Mouse (Mus musculus) right cerebral cortex, postnatal 25 days (tissue): ENCODE results near the gene Rap1a.
A peak's percentile ranks its signal among the peaks of the same experiment; 100 is the strongest.

ENCODE experiments used
- DNase-seq: peaks from one replicate; pipeline ENCODE4 v3.0.0; 2022

Rap1a gene

DNA sequence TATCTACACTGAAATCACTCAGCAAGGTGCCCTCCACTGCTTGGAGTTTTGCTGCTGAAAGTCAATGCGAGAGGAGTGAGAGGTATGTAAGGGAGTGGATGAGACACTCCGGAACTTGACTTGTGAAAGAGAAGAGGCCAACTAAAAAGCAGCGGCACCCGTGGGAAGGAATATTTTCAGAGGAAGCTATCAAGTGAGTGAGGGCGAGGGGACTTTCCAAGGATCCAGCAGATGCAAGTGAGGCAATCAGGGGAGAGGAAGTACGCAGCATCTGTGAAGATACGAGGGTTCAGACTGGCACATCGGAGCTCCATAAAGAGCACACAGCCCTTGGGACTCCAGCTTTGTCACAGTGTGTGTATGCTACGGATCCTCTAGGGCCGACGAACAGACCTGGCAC is 2.5 kb upstream of the Rap1a start:
- no peak for DNase-seq

DNA sequence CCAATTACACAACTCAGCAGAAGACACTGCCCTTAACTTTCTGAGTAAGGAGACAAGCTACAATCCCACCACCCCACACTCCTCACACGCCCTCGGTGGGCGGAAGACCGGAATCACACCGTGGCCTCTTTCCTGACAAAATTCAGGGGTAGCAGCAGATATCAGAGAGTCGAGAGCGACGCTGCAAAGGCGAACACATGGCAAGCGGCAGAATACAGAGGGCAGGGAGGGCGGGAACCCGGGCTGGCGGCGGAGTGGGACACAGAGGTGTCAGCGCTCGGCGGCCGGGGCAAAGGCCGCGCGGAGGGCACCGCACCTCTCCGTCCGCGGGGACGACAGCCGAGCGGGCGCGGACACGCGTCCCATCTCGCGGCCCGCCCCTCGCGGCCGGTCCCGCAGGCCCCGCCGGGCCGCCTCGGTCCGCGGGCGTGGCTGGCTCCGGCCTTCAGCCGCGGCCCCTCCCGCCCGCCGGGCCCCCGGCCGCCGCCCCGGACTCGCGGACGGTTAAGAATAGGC is 403 bp downstream of the Rap1a start:
- peak; percentile 12 for DNase-seq

DNA sequence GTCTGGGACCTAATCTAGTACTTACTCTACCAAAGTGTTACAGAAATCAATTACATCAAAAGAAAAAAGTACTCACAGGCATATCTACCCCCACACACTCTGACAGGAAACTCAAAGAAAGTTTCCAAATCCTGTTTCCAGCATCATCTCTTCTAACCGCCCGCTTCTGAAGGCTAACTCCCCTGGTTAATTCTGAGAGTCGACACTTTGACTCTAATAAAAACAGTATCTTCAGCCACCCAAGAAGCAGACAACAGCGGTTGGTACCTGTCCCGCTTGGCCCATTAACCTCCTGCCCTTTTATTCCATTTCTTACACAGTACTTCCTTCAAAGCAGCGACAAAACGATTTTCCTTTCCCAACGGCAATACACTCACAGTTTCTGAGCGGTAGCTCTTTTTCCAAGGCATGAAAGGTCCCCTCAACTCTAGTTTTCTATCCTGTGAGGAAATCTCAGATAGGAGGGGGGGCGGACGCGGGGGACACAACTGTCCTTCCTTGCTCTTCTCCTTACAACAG is 921 bp downstream of the Rap1a start:
- DNase-seq: no peak

- no peak for DNase-seq
Measured at GRCm38 (mm10) chr3:105799375-105799774, 1.8 kb downstream of the Rap1a start.

DNA sequence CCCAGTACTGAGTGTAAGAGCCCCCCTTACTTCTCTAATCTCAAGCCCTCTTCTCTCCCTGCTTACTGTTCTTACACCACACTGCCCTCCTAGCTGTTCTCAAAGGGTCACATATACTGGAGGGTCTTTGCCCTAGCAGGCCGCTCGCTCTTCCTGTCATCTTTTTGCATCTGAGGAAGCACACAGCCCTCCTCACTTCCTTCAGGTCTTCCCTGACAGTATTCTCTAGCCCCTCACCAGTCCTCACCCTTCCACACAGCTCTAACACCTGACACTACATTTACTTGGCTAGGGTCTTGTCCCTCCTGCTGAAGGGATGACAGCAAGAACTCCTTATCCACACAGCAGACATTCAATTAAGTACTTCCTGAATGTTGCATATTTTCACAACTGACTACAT is 2.4 kb downstream of the Rap1a start:
- DNase-seq: no peak

DNA sequence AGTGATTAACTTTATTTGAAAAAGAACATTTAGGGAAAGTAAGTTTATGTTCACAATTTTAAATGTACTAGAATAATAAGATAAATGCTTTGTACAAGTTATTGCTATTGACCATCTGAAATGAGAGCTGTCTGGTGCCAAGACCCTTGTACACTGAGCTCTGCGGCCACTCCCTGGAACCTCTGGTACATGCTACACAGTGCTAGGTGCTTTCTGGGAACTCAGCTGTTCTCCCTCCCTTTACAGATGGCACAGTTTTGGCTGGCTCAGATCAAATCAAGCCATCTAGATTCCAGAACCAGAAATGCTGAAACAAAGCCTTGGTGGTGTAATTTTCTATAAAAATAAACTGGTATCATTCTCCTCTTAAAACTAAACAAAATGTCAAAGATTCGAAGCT is 3.7 kb downstream of the Rap1a start:
- no peak for DNase-seq

DNA sequence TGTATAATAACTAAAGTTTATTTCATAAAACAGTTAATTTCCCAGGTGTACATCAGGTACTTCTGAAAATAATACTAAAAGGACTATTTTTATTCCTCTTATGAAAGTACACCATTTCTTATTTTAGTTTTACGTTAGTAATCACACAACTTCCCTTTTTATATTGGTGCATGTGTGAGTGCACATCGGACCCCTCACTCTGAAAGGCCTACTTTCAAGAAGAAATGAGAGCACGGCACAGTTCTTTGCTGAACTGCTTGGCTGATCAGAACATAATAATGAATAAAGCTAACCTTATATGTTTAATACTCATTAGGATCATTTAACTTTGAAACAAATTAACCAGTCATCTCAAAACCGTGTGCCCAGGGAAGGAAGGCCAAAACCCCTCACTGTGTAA is 4.4 kb downstream of the Rap1a start:
- DNase-seq: no peak

- no peak for DNase-seq
Measured at GRCm38 (mm10) chr3:105794309-105794708, 6.8 kb downstream of the Rap1a start.

DNA sequence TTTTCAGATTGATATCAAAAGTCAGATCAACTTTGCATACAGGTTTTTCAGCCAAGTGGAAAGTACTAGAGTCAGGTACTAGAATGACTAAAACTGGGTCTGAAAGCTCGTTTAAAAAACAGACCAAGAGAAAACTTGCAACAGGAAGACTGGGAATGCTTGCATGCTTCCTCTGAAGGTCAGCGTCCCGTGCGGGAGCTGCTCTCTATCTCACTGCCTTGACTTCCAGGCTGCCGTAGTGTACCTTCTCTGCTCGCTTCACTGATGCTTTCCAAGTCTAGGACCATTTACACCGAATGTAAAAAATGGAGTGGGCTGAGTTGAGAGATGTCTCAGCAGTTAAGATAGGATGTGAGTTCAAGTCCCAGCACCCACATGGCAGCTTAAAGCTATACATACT is 8.8 kb downstream of the Rap1a start:
- no peak for DNase-seq

DNA sequence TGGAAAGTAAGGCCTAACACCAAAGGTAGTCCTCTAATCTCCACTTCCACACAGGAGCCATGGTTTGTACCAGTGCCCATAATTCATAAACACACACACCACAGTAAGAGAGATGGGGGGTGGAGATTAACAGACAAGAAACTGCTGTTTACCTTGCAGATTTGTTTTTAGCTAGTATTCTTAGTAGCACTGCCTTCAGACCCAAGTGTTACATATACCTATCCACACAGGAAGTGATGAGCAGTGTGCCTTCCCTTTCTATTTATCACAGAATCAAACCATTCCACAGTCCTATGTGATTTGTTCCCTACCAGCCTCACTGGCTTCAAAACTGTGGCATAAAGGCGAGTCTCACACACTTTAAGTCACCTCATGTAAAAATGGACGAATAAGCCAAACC is 10.0 kb downstream of the Rap1a start:
- DNase-seq: no peak

- no peak for DNase-seq
Measured at GRCm38 (mm10) chr3:105790338-105790737, 10.8 kb downstream of the Rap1a start.

DNA sequence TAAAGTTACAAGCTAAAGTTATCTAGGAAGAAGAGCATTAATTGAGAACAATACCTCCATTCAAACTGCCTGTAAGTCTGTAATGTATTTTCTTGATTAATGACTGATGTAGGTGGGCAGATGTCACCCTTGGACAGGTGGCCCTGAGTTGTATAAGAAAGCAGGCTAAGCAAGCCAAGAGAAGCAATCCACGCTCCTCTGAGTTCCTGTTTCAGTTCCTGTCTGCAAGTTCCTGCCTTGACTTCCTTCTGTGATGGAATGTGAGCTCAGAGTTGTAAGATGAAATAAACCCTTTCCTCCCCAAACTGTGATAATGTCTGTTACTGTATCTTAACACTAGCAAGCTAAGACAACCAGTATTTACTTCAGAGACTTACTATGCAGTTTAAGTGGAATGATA is 11.4 kb downstream of the Rap1a start:
- DNase-seq: no peak

GRCm38 (mm10) chr3:105787328-105787727 is 13.8 kb downstream of the Rap1a start:
- no peak for DNase-seq

- no peak for DNase-seq
Measured at GRCm38 (mm10) chr3:105785865-105786264, 15.3 kb downstream of the Rap1a start.

DNA sequence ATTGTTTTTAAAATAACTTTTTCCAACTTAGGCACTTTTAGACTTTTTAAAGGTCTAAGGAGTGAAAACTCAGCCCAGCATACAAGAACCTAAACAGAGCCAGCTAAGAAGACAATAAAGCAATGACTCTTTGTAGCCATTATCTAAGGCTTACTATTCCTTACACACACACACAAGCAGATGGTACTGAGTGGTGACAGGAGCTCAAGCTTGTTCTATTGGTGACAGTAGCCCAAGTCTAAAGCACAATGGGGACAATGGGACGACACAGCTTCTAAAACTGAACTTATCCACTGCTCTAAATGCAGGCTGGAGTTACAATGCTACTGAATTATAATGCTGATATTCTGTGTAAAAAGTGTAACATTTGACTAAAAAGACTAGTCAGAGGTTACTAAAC is 17.3 kb downstream of the Rap1a start:
- no peak for DNase-seq

DNA sequence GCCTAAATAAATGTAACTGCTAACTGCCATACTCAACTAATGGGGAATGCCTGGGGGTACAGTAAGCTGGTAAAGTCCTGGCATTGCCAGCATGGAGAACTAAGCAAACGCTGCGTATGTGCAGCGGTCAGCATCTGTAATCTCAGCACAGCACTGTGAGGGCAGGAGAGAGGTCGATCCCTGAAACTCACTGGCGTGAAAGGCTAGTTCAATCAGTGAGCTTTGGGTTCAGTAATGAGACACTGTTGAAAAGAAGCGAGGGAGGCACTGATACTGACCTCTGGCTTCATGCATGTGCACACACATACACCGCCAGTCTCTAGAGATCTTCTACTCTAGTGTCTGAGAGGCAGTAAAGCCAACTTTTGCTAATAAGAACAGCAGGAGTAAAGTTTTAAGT is 18.7 kb downstream of the Rap1a start:
- DNase-seq: no peak

- no peak for DNase-seq
Measured at GRCm38 (mm10) chr3:105777997-105778396, 23.1 kb downstream of the Rap1a start.

DNA sequence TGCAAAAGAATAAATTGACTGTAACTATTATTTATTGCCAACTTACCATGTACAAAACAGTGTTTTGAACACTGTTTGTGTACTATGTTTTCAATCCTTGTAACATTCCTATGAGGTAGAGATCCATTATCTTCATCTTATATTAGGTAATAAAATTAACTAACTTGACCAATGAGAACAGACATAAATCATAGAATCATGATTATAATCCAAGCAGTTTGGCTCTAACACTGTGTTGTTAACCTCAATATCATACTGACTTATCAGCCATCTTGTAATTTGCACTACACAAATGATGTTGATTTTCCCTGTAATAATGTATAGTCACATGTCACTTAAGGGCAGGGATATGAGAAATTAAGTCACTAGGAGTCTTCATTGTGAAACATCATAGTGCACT is 26.6 kb downstream of the Rap1a start:
- DNase-seq: no peak

GRCm38 (mm10) chr3:105771534-105771933 is 29.6 kb downstream of the Rap1a start:
- DNase-seq: no peak

DNA sequence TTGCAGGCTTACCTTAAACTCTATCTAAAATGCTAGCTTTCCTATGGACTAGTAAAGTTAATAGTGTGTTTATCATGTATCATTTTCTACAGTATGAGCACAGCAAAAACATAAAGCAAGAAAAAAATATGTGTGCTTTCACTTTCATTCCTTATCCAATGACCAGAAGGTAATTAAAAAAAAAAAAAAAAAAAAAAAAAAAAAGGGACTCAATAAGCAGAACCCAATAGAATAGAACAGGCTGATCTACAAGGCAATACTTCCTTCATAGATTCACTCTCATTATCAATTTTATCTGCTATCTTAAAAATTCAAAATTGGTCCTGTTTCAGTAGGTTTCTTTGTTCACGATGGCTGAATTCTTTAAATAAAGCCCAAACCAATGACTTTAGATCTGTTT is 30.3 kb downstream of the Rap1a start:
- no peak for DNase-seq

DNA sequence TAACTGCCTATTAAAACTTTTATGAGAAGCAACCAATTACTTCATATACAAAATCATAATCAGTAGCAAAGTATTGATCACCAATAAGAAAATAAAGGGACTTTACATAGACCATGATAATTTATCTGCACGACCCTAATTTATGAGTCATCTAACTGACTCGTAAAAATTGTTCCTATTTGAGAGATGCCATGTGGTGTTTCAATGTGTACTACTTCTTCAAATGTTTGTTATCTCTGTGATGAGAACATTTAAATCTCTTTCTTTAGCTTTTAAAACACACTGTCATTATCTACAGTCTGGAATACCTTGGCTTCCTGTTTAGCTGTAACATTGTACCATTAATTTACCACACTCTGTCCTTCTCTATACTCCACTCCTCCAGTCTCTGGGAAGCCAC is 31.8 kb downstream of the Rap1a start:
- DNase-seq: no peak

GRCm38 (mm10) chr3:105768529-105768928 is 32.6 kb downstream of the Rap1a start:
- no peak for DNase-seq

DNA sequence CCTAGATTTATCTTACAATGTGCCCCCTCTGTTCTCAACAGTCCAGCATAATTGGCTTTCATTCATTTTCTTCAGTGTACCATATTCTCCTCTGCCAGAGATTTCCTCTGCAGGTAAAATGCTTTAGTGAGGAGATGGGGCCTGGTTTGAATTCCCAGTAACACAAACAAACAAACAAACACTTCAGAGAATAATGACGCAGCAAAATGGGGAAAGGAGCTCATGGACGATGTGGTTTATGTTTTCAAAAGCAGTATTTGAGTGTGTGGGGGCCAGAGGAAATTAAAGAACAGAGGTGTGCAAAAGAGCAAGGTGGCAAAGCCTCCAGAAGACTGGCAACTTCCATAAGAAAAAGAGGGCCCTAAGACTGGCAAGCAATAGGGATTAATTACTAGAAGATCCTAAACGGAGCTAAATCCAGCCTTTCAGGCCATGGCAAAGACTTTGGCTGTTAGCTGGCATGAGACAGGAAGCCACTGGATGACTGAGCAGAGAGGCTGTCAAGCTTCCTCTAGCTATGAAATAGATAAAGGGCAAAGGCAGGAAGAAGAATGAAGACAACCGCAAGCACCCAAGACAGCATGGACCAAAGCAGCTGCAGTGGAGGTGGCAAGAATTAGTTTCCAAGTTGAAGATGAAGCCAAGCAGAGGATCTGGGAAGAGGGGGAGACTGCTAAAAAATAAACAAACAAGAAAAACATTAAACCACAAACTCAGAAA is 37.8 kb downstream of the Rap1a start:
- DNase-seq: no peak

DNA sequence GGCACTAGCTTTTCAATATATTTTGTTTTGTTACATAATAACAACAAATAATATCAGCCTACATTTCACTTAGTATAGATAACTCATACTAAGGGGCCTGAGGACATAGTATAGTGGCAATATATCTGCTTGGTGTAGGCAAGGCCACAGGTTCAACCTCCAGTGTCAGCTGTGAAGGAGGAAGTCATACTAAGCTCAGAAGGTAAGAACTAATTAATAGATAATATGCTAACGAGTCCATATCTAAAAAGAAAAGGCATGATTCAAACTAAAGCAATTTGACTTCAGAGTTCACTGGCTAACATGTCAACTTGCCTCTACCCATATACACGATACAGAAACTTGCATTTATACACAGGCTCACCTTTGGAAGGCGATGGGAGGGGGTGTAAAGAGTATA is 41.1 kb downstream of the Rap1a start:
- no peak for DNase-seq

- DNase-seq: no peak
Measured at GRCm38 (mm10) chr3:105758658-105759057, 42.5 kb downstream of the Rap1a start.
